Mouse (Mus musculus) forebrain, embryonic 15.5 days (tissue): ENCODE results near the gene Usp2. TPM values are rescaled to one million over a fixed set of nuclear protein-coding genes. Genes with fewer than 3 reads are reported as not detected.

Experiments
- ATAC-seq: fragments of 200-750 bp; cut with Nextera tagmentation; replicated peaks from 2 replicates; pipeline ENCODE4 v1.8.0; 2017; ENCODE audit warnings: mild to moderate bottlenecking, moderate TSS enrichment, moderate library complexity
- H3K27ac ChIP-seq: fragments of 300-500 bp; sonication (generic); replicated peaks from 2 replicates; pipeline ENCODE4 v1.5.1; 2015; ENCODE audit warnings: mild to moderate bottlenecking, inconsistent platforms
- H3K27me3 ChIP-seq: fragments of 300-500 bp; sonication (generic); 2 replicates; pipeline ENCODE4 v1.6.1; 2015; ENCODE audit warnings: inconsistent platforms
- H3K36me3 ChIP-seq: fragments of 300-500 bp; sonication (generic); 2 replicates; pipeline ENCODE4 v1.6.1; 2015; ENCODE audit warnings: mild to moderate bottlenecking, inconsistent platforms
- H3K4me1 ChIP-seq: fragments of 300-500 bp; sonication (generic); 2 replicates; pipeline ENCODE4 v1.6.1; 2015; ENCODE audit warnings: inconsistent platforms
- H3K4me2 ChIP-seq: fragments of 300-500 bp; sonication (generic); replicated peaks from 2 replicates; pipeline ENCODE4 v1.6.1; 2015; ENCODE audit warnings: mild to moderate bottlenecking, inconsistent platforms
- H3K4me3 ChIP-seq: fragments of 300-500 bp; sonication (generic); 2 replicates; pipeline ENCODE4 v1.5.1; 2015; ENCODE audit warnings: mild to moderate bottlenecking, inconsistent platforms
- H3K9ac ChIP-seq: fragments of 300-500 bp; sonication (generic); replicated peaks from 2 replicates; pipeline ENCODE4 v1.6.1; 2015; ENCODE audit warnings: mild to moderate bottlenecking, inconsistent platforms
- H3K9me3 ChIP-seq: fragments of 300-500 bp; sonication (generic); 2 replicates; pipeline ENCODE4 v1.6.1; 2016; ENCODE audit warnings: inconsistent platforms
- WGBS: fragments of 180-500 bp; shearing (Covaris S2); methylation state at CpG from one replicate; pipeline ENCODE4 v1.1.7; 2015; ENCODE audit warnings: mixed read lengths; 5-methylcytosine and 5-hydroxymethylcytosine counted together
- polyA plus RNA-seq: library from polyadenylated mRNA; unstranded; fragments of >200 nt; fragmentation: Nextera tagmentation; extraction: Ambion mirVana; gene quantifications from 2 replicates; pipeline ENCODE4 v1.2.1, GENCODE M21; 2015

The Usp2 gene
- polyA plus RNA-seq, 1 experiment from 2014 or later: 10.0 TPM

DNA sequence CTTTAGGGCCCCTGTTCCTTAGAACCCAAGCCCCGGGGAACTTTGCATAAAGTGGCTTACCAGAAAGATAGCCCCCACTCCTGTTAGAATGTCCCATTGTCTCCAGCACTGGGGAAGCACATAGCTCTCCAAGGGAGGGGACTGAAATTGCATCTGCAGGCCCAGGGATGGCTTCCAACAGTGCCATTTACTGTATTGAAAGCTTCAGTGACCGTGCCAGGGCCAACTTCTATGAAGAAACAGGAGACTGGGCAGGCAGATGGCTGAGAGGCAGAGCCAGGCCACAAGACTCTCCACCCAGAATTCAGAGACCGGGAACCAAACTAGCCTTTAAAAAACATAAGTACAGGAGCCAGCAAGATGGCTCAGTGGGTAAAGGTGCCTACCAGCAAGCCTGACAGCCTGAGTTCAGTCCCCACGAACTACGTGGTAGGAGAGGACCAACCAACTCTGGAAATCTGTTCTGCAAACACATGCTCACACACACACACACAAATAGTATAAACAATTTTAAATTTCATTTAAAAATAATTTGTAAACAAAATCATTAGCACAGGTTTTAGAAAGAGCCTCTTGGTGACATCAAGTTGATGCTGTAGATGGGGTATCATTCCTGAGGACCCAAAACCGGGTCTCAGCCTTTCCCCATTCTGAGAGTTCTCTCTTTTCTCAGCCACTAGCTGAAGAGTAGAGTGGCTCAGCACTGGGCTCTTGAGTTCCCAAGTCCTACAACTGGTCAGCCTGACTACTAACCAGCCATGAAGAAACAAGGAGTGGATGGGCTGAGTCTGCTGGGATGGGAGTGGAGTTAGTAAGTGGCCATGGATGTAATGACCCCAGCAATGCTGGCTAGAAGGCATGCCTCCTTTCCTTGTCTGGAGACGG is 25.1 kb upstream of the Usp2 start:
- 63% methylated on average over 7 of the region's 7 CpGs for WGBS
- H3K4me1 ChIP-seq: peaks cover 20% of the 10 kb centered on the region
- no peak overlapping the region; the same call in 1 of the 2 replicates for H3K27ac ChIP-seq

DNA sequence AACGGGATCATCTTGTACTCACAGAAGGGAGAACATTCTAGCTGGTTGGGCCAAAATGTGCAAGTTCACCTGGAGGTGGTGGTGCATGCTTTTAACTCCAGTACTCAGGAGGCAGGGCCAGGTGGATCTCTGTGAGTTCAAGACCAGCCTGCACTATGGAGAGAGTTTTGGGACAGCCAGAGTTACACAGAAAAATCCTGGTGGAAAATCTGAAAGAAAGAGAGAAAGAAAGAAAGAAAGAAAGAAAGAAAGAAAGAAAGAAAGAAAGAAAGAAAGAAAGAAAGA is 24.5 kb upstream of the Usp2 start:
- H3K4me2 ChIP-seq: no peak overlapping the region
- peaks cover 20% of the 10 kb centered on the region for H3K4me1 ChIP-seq
- H3K27me3 ChIP-seq: peaks cover 18% of the 10 kb centered on the region
- no peaks in the 10 kb centered on the region for H3K9me3 ChIP-seq
- H3K4me3 ChIP-seq: no peak overlapping the region
- no peak overlapping the region for H3K9ac ChIP-seq
- no peak for ATAC-seq
- 90% methylated on average over 1 of the region's 1 CpGs for WGBS
- H3K27ac ChIP-seq: no peak overlapping the region
- no peaks in the 10 kb centered on the region for H3K36me3 ChIP-seq

More for the DNA sequence above, 25.1 kb upstream of the Usp2 start:
- no peak overlapping the region for H3K9ac ChIP-seq
- H3K4me3 ChIP-seq: no peak overlapping the region
- H3K9me3 ChIP-seq: no peaks in the 10 kb centered on the region
- no peak overlapping the region for H3K4me2 ChIP-seq
- peaks cover 18% of the 10 kb centered on the region for H3K27me3 ChIP-seq
- no peak for ATAC-seq
- no peaks in the 10 kb centered on the region for H3K36me3 ChIP-seq

DNA sequence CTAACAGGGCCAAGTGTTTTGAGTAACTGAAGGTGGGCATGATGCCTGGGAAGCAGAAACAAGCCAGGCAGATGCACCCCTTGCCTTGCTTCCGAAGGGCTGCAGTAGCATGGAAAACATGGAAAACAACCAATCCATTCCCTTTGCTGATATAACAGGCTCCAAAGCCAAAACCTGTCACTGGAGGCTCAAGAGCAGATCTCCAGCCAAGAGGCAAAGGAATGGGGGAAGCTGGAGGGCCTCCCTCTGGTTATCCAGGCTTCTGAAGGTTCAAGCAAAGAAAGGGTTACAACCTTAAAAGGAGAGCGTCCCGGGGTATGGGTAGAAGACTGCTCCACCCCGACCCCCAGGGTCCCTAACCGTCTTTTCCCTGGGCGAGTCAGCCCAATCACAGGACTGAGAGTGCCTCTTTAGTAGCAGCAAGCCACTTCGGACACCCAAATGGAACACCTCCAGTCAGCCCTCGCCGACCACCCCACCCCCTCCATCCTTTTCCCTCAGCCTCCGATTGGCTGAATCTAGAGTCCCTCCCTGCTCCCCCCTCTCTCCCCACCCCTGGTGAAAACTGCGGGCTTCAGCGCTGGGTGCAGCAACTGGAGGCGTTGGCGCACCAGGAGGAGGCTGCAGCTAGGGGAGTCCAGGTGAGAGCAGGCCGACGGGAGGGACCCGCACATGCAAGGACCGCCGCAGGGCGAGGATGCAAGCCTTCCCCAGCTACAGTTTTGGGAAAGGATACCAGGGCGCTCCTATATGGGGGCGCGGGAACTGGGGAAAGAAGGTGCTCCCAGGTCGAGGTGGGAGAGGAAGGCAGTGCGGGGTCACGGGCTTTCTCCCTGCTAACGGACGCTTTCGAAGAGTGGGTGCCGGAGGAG is 23.7 kb upstream of the Usp2 start, which contains the start of gene Thy1:
Gene Thy1 (plus strand): TSS at position 549 of the 872 bp plus-strand sequence.
- peak; percentile 75; the same call in 1 of the 2 replicates for ATAC-seq
- no peak within 1 kb of the TSS for H3K27ac ChIP-seq
- H3K27me3 ChIP-seq: peaks cover 18% of the 10 kb centered on the region
- peak within 1 kb of the TSS; percentile 60 for H3K4me2 ChIP-seq
- WGBS: under 1% methylated on average over 29 of the region's 30 CpGs
- peak within 1 kb of the TSS; percentile 34 for H3K9ac ChIP-seq
- no peaks in the 10 kb centered on the region for H3K9me3 ChIP-seq
- peak within 1 kb of the TSS; percentile 39 for H3K4me3 ChIP-seq
- H3K36me3 ChIP-seq: no peaks in the 10 kb centered on the region
- H3K4me1 ChIP-seq: peaks cover 20% of the 10 kb centered on the region

DNA sequence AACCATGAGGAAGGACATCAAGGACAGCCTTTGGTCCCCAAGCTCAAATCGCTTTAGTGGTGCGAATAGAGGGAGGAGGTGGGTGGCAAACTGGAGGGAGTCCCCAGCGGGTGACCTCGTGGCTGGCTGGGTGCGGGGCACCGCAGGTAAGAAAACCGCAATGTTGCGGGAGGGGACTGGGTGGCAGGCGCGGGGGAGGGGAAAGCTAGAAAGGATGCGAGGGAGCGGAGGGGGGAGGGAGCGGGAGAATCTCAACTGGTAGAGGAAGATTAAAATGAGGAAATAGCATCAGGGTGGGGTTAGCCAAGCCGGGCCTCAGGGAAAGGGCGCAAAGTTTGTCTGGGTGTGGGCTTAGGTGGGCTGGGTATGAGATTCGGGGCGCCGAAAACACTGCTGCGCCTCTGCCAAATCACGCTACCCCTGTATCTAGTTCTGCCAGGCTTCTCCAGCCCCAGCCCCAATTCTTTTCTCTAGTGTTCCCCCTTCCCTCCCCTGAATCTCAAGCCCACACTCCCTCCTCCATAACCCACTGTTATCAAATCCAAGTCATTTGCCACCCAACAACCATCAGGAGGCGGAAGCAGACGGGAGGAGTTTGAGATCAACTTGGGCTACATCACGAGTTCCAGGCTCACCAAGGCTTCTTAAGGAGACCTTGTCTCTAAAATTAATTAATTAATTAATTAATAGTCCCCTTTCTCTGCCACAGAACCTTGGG is 23.0 kb upstream of the Usp2 start:
- peak overlapping the region; percentile 39 for H3K4me3 ChIP-seq
- peak overlapping the region; percentile 60 for H3K4me2 ChIP-seq
- H3K27me3 ChIP-seq: peaks cover 18% of the 10 kb centered on the region
- H3K27ac ChIP-seq: no peak overlapping the region
- H3K9ac ChIP-seq: peak overlapping the region; percentile 34
- peaks cover 23% of the 10 kb centered on the region for H3K4me1 ChIP-seq
- ATAC-seq: 0 out of 2 replicates have a peak, but pooled peaks have one; percentile 7
- H3K36me3 ChIP-seq: no peaks in the 10 kb centered on the region
- no peaks in the 10 kb centered on the region for H3K9me3 ChIP-seq
- 3% methylated on average over 23 of the region's 23 CpGs for WGBS

DNA sequence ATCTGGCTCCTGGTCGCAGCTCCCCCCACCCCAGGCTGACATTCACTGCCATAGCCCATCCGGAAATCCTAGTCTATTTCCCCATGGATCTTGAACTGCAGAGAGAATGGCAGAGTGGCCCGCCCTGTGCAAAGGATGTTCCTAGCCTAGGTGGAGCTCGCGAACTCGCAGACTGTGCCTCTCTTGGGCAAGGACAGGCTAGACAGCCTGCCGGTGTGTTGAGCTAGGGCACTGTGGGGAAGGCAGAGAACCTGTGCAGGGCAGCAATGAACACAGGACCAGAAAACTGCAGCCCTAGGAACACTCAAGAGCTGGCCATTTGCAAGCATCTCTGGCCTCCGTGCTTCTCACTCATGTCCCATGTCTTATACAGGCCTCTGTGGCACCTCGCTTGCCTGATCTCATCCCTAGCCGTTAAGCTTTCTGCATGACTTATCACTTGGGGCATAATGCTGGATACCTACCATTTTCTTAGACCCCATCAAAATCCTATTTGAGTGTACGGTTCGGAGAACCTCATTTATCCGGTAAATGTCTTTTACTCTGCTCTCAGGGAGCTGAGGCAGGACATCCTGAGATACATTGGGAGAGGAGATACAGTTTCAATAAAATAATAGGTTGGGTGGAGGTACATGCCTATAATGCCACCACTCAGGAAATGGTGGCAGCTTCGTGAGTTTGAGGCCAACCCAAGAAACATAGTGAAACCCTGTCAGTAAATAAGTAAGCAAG is 22.2 kb upstream of the Usp2 start:
- Histone ChIP-seq H3K9ac (no peak overlapping the region), H3K27ac (no peak overlapping the region), H3K36me3 (no peaks in the 10 kb centered on the region), H3K9me3 (no peaks in the 10 kb centered on the region), H3K27me3 (peaks cover 18% of the 10 kb centered on the region), H3K4me2 (peak overlapping the region; percentile 60), H3K4me3 (peak overlapping the region; percentile 39), H3K4me1 (peaks cover 23% of the 10 kb centered on the region)
- ATAC-seq: no peak
- WGBS: 40% methylated on average over 14 of the region's 14 CpGs

DNA sequence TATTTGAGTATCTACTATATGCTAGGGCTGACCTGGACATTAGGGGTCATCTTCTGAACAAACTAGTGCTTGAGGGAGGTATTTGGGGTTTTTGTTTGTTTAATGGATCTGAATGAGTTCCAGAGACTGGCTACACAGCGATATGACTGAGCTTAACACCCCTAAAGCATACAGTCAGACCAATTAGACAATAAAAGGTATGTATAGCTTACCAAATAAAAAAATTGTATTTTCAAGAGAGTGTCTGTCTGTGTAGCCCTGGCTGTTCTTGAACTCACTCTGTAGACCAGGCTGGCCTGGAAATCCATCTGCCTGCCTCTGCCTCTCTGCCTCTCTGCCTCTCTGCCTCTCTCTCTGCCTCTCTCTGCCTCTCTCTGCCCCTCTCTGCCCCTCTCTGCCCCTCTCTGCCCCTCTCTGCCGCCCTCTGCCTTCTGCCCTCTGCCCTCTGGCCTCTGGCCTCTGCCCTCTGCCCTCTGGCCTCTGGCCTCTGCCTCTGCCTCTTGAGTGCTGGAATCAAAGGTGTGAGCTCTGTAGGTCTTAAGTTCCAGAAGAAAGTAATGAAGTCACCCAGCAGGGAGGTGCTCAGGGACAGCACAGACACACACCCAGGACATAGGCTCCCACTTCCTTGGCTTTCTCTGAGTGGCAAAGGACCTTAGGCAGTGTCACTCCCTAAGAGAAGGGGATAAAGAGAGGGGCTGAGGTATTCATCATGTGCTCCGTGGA is 21.5 kb upstream of the Usp2 start:
- H3K4me3 ChIP-seq: no peak overlapping the region
- H3K4me2 ChIP-seq: no peak overlapping the region
- H3K4me1 ChIP-seq: peaks cover 23% of the 10 kb centered on the region
- 74% methylated on average over 3 of the region's 3 CpGs for WGBS
- H3K27me3 ChIP-seq: peaks cover 18% of the 10 kb centered on the region
- H3K27ac ChIP-seq: no peak overlapping the region
- no peaks in the 10 kb centered on the region for H3K36me3 ChIP-seq
- no peak overlapping the region for H3K9ac ChIP-seq
- ATAC-seq: no peak
- H3K9me3 ChIP-seq: no peaks in the 10 kb centered on the region

DNA sequence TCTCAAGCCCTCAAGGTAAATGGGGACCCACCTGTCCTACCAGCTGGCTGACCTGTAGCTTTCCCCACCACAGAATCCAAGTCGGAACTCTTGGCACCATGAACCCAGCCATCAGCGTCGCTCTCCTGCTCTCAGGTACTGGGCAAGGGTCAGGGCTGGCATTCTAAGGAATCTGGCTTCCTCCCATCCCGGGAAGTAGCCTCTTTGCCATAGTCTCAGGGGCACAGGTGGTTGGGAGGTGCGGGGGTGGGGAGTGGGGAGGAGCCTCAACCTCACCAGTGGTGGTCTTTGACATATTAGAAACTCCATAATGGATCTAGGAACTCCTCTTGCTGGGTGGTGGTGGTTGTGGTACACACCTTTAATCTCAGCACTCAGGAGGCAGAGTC is 20.9 kb upstream of the Usp2 start:
- no peak for ATAC-seq
- H3K9me3 ChIP-seq: no peaks in the 10 kb centered on the region
- no peaks in the 10 kb centered on the region for H3K36me3 ChIP-seq
- H3K4me3 ChIP-seq: no peak overlapping the region
- H3K4me1 ChIP-seq: peaks cover 23% of the 10 kb centered on the region
- peaks cover 18% of the 10 kb centered on the region for H3K27me3 ChIP-seq
- no peak overlapping the region for H3K4me2 ChIP-seq
- no peak overlapping the region for H3K27ac ChIP-seq
- no peak overlapping the region for H3K9ac ChIP-seq
- WGBS: 83% methylated on average over 5 of the region's 5 CpGs

DNA sequence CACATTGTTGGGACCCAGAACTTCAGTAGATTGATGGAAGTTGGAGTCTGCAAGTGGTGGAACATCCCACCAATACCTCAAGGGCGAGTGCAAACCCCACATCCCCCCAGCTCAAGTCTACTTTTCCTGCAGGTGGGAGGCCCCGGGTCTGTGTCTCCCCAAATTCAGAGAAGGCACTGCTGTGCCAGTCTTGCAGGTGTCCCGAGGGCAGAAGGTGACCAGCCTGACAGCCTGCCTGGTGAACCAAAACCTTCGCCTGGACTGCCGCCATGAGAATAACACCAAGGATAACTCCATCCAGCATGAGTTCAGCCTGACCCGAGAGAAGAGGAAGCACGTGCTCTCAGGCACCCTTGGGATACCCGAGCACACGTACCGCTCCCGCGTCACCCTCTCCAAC is 20.4 kb upstream of the Usp2 start:
- Histone ChIP-seq H3K4me2 (no peak overlapping the region), H3K4me1 (peaks cover 23% of the 10 kb centered on the region), H3K36me3 (no peaks in the 10 kb centered on the region), H3K27me3 (peaks cover 18% of the 10 kb centered on the region), H3K27ac (no peak overlapping the region), H3K4me3 (no peak overlapping the region), H3K9ac (no peak overlapping the region), H3K9me3 (no peaks in the 10 kb centered on the region)
- ATAC-seq: no peak
- 89% methylated on average over 12 of the region's 12 CpGs for WGBS

DNA sequence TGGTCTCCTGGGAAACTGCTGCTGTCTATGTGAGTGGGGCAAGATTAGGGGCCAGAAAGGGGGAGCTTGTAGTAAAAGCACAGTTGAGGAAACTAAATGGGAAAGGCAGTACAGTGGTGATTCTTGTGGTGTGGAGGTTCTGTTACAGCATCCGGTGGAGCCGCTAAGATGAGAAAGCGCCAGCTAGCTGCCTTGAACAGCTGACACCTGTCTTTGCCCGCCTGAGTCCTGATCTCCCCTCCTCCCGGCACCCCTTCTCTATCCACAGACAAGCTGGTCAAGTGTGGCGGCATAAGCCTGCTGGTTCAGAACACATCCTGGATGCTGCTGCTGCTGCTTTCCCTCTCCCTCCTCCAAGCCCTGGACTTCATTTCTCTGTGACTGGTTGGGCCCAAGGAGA is 19.8 kb upstream of the Usp2 start:
- no peak overlapping the region for H3K4me2 ChIP-seq

DNA sequence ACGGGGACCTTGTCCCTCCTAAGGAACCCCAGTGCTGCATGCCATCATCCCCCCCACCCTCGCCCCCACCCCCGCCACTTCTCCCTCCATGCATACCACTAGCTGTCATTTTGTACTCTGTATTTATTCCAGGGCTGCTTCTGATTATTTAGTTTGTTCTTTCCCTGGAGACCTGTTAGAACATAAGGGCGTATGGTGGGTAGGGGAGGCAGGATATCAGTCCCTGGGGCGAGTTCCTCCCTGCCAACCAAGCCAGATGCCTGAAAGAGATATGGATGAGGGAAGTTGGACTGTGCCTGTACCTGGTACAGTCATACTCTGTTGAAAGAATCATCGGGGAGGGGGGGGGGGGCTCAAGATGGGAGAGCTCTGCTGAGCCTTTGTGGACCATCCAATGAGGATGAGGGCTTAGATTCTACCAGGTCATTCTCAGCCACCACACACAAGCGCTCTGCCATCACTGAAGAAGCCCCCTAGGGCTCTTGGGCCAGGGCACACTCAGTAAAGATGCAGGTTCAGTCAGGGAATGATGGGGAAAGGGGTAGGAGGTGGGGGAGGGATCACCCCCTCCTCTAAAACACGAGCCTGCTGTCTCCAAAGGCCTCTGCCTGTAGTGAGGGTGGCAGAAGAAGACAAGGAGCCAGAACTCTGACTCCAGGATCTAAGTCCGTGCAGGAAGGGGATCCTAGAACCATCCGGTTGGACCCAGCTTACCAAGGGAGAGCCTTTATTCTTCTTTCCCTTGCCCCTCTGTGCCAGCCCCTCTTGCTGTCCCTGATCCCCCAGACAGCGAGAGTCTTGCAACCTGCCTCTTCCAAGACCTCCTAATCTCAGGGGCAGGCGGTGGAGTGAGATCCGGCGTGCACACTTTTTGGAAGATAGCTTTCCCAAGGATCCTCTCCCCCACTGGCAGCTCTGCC is 19.0 kb upstream of the Usp2 start:
- no peaks in the 10 kb centered on the region for H3K36me3 ChIP-seq
- ATAC-seq: no peak
- no peak overlapping the region for H3K27ac ChIP-seq
- no peaks in the 10 kb centered on the region for H3K9me3 ChIP-seq
- WGBS: 80% methylated on average over 14 of the region's 14 CpGs
- no peak overlapping the region for H3K4me2 ChIP-seq
- H3K9ac ChIP-seq: no peak overlapping the region
- H3K4me3 ChIP-seq: no peak overlapping the region
- peaks cover 18% of the 10 kb centered on the region for H3K4me1 ChIP-seq
- H3K27me3 ChIP-seq: peaks cover 14% of the 10 kb centered on the region

More for the DNA sequence above, 19.8 kb upstream of the Usp2 start:
- no peak for ATAC-seq
- H3K9ac ChIP-seq: no peak overlapping the region
- no peak overlapping the region for H3K4me3 ChIP-seq
- H3K27ac ChIP-seq: no peak overlapping the region
- 67% methylated on average over 6 of the region's 6 CpGs for WGBS
- H3K36me3 ChIP-seq: no peaks in the 10 kb centered on the region
- H3K9me3 ChIP-seq: no peaks in the 10 kb centered on the region
- peaks cover 22% of the 10 kb centered on the region for H3K4me1 ChIP-seq
- peaks cover 17% of the 10 kb centered on the region for H3K27me3 ChIP-seq
